Mouse (Mus musculus) Patski (cell line): ENCODE data around the gene Pdk3. TPM values are rescaled to one million over a fixed set of nuclear protein-coding genes. Genes with fewer than 3 reads are reported as not detected.

Source experiments
- ATAC-seq: fragments of 100-300 bp; one replicate; pipeline ENCODE4 v1.8.0; 2021
- CTCF ChIA-PET: fragments of 350-600 bp; sonication (Branson Sonifier 250); formaldehyde crosslinking; loops from one replicate; lab custom pipeline; 2022; ENCODE audit warnings: inconsistent platforms; lab: Charles Lee
- POLR2A ChIA-PET: fragments of 350-600 bp; sonication (Branson Sonifier 250); formaldehyde crosslinking; loops from one replicate; lab custom pipeline; 2022; ENCODE audit warnings: antibody characterized with exemption, inconsistent platforms; lab: Charles Lee
- DNase-seq: peaks from one replicate; pipeline ENCODE4 v3.0.0-alpha.2; 2011; ENCODE audit warnings: low read depth, low spot score
- H3K27me3 ChIP-seq: fragments of 371-371 bp; one replicate; pipeline ENCODE4 v1.5.1; 2021
- CTCF ChIP-seq: fragments of 100-300 bp; IDR thresholded peaks from one replicate; pipeline ENCODE4 v1.5.1; 2021
- in situ Hi-C: fragments of 300-500 bp; cut with MboI; formaldehyde crosslinking; loops from 3 replicates; pipeline ENCODE4 v1.11.1; 2018; ENCODE audit warnings: low pct_unique_long_range_greater_than_20kb, mixed read lengths
- polyA plus RNA-seq: library from polyadenylated mRNA; unstranded; gene quantifications from one replicate; pipeline ENCODE4 v1.2.3, GENCODE M21; 2021

Gene Pdk3
- 38.7 TPM for polyA plus RNA-seq

- POLR2A ChIA-PET, result no interaction called here
- ATAC-seq, result peak; percentile 89
Observed at GRCm38 (mm10) chrX:93831561-93832336, at the start of gene Pdk3. Gene Pdk3 (minus strand): TSS chrX:93832201.

GRCm38 (mm10) chrX:93877634-93878016, 45.6 kb upstream of the Pdk3 start:
- in situ Hi-C loops, result loop anchor here (25.0 kb wide), 1 partner anchor 590 kb away; the partner anchor contains the start of gene Arx
- H3K27me3 ChIP-seq, result peaks cover 38% of the 10 kb centered on the region
- TF ChIP-seq CTCF, result no peak
- POLR2A ChIA-PET, result interaction anchor here (0.7 kb wide), 1 partner anchor 142 kb away, joined by 3 read pairs; no protein-coding TSS in a partner anchor
- ATAC-seq, result no peak
- DNase-seq, result no peak
- CTCF ChIA-PET, result no interaction called here

More at GRCm38 (mm10) chrX:93831561-93832336, at the start of gene Pdk3:
- peaks cover 26% of the 10 kb centered on the region for H3K27me3 ChIP-seq
- no peak for DNase-seq
- in situ Hi-C loops, result no loop called here
- CTCF ChIA-PET, result interaction anchor here (1.3 to 2.3 kb wide), 2 partner anchors 24 to 80 kb away, joined by 3 to 7 read pairs; no protein-coding TSS in a partner anchor
- TF ChIP-seq CTCF, result no peak

DNA sequence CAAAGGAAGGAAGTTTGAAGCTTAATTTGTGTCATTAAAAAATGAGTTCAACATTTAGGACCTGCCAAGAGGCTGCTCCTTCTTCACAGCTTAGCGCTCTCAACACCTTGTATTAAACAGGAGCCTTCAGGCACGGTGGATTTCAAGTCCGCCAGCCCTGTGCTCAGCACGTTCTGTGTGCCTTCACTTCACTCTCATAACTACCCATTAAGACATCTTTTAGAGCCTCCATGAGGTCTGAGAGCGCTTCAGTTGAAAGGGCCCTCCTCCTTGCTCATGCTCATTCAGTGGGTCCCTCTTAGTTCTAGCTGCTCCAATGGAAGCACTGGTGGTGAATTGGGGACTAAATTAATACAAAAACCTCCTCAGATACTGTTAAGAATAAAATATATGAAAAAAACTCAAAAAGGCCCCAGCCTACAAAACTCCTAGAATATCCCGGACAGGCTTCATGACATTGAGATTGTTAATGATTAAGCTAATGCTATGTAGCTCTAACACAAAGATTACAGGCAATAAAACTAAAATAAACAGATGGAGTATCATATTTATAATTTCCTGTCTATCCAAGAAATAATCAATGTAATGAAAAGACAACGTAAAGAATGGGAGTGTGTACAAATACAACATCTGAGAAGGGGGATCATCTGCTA, 45.1 kb upstream of the Pdk3 start:
- POLR2A ChIA-PET, result no interaction called here
- in situ Hi-C loops, result loop anchor here (25.0 kb wide), 1 partner anchor 590 kb away; the partner anchor contains the start of gene Arx
- CTCF ChIA-PET, result no interaction called here
- TF ChIP-seq CTCF, result no peak
- ATAC-seq, result no peak
- peaks cover 43% of the 10 kb centered on the region for H3K27me3 ChIP-seq
- no peak for DNase-seq

- DNase-seq, result no peak
Observed at GRCm38 (mm10) chrX:93863393-93863792, 31.4 kb upstream of the Pdk3 start.

GRCm38 (mm10) chrX:93862525-93863086, 30.6 kb upstream of the Pdk3 start:
- in situ Hi-C loops, result no loop called here
- ChIA-PET CTCF (no interaction called here), POLR2A (no interaction called here)

More at GRCm38 (mm10) chrX:93863393-93863792, 31.4 kb upstream of the Pdk3 start:
- in situ Hi-C loops, result no loop called here
- ChIA-PET CTCF (no interaction called here), POLR2A (no interaction called here)
- TF ChIP-seq CTCF, result no peak
- no peak for ATAC-seq
- peaks cover 53% of the 10 kb centered on the region for H3K27me3 ChIP-seq

GRCm38 (mm10) chrX:93857756-93858155, 25.8 kb upstream of the Pdk3 start:
- ChIA-PET POLR2A (interaction anchor here (0.6 kb wide), 1 partner anchor 819 kb away, joined by 3 read pairs; no protein-coding TSS in a partner anchor), CTCF (no interaction called here)
- H3K27me3 ChIP-seq, result peaks cover 63% of the 10 kb centered on the region
- DNase-seq, result no peak
- in situ Hi-C loops, result no loop called here
- no peak for ATAC-seq
- TF ChIP-seq CTCF, result no peak

More at GRCm38 (mm10) chrX:93862525-93863086, 30.6 kb upstream of the Pdk3 start:
- no peak for ATAC-seq
- no peak for TF ChIP-seq CTCF
- DNase-seq, result no peak
- H3K27me3 ChIP-seq, result peaks cover 58% of the 10 kb centered on the region

GRCm38 (mm10) chrX:93832337-93832884, 410 bp upstream of the Pdk3 start:
- peaks cover 32% of the 10 kb centered on the region for H3K27me3 ChIP-seq
- no peak for DNase-seq
- POLR2A ChIA-PET, result no interaction called here
- ATAC-seq, result peak; percentile 5
- CTCF ChIA-PET, result interaction anchor here (2.3 kb wide), 1 partner anchor 79 kb away, joined by 7 read pairs; no protein-coding TSS in a partner anchor
- in situ Hi-C loops, result no loop called here
- TF ChIP-seq CTCF, result no peak

DNA sequence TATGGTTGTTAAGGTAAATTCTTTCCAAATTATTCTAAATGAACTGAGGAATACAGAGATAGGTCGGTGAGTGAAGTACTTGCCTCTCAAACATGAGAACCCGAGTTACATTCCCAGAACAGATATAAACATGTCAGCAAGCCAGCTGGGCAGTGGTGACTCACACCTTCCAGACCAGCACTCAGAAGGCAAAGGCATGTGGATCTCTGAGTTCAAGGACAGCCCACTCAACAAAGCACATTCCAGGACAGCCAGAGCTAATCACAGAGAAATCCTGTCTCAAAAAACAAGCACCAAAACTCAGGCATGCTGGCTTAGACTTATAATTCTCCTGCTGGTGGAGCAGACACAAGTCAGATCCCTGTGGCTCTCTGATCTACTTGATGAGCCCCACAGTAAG, 6.2 kb downstream of the Pdk3 start:
- peak; percentile 51 for ATAC-seq
- TF ChIP-seq CTCF, result no peak
- ChIA-PET POLR2A (no interaction called here), CTCF (no interaction called here)
- H3K27me3 ChIP-seq, result peaks cover 24% of the 10 kb centered on the region
- no peak for DNase-seq
- in situ Hi-C loops, result no loop called here

GRCm38 (mm10) chrX:93808040-93808439, 24.0 kb downstream of the Pdk3 start:
- ChIA-PET CTCF (interaction anchor here (1.0 kb wide), 1 partner anchor 9 kb away, joined by 5 read pairs; no protein-coding TSS in a partner anchor), POLR2A (no interaction called here)
- in situ Hi-C loops, result no loop called here
- no peak for DNase-seq
- ATAC-seq, result no peak
- peaks cover 54% of the 10 kb centered on the region for H3K27me3 ChIP-seq
- no peak for TF ChIP-seq CTCF

- CTCF ChIA-PET, result interaction anchor here (0.7 to 2.2 kb wide), 4 partner anchors 12 to 49 kb away, joined by 3 to 7 read pairs (median 4); no protein-coding TSS in a partner anchor
Observed at GRCm38 (mm10) chrX:93793168-93793567, 38.8 kb downstream of the Pdk3 start.

More at GRCm38 (mm10) chrX:93793168-93793567, 38.8 kb downstream of the Pdk3 start:
- H3K27me3 ChIP-seq, result peaks cover 57% of the 10 kb centered on the region
- TF ChIP-seq CTCF, result peak; percentile 75
- no peak for ATAC-seq
- in situ Hi-C loops, result no loop called here
- POLR2A ChIA-PET, result interaction anchor here (0.7 to 0.9 kb wide), 2 partner anchors 30 to 206 kb away, joined by 3 to 4 read pairs; no protein-coding TSS in a partner anchor
- no peak for DNase-seq
